Mouse (Mus musculus): ENCODE data around the gene Slc38a4.

The Slc38a4 gene

GRCm38 (mm10) chr15:97015036-97015596 lies 40.6 kb downstream of the Slc38a4 start:
- DNase-seq (ENCODE audit: low spot score in 2 of 2): no peak

GRCm38 (mm10) chr15:97011599-97012372 lies 44.0 kb downstream of the Slc38a4 start:
- no peak for DNase-seq (ENCODE audit: low spot score in 2 of 2)

DNA sequence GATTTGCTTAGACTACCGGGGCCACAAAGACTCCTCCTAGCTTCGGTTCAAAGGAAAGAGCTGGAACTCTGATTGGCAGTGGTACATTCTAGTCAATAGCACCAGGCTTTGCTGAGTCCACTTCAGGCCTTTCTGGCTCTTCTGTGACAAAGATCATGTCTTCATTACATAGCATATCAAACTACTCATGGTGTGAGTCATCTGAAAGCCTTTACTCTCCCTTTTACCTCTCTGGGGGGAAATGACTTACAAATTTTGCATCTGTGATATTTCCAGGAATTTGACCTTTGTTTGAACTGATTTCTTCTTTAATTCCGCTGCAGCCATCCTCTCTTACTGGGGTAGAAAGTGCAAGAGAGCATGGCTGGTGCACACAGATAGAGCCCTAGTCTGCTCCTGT lies 46.5 kb downstream of the Slc38a4 start:
- no peak for DNase-seq (ENCODE audit: low spot score in 2 of 2)

DNA sequence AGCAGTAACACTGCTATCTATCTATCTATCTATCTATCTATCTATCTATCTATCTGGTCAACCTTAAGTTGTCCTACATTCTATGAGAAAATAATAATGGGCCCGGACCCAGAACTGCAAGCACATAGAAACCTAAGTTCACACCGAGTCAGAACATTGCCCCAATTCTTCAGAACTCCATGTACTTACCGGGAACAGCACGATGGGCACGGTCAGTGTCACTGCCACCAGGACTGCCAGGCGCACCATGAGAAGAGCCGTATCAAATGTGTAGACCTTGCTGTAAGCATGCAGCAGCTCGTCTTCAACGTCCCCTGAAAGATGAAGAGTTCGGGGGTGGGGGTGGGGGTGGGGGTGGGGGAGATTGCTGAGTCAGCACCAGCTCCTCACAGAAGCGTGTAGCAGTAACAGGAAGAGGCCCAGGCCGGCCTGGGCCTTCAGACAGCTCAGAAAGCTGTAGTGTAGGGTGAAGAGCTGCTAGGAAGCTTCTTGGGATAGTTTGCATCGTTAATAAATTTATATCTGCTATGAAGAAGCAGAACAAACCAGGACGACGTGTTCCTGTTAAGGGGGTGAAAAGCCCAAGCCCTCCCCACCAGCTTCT lies 50.0 kb downstream of the Slc38a4 start:
- DNase-seq (ENCODE audit: low spot score in 2 of 2): no peak

GRCm38 (mm10) chr15:97004525-97004867 lies 51.3 kb downstream of the Slc38a4 start:
- DNase-seq (ENCODE audit: low spot score in 2 of 2): no peak

DNA sequence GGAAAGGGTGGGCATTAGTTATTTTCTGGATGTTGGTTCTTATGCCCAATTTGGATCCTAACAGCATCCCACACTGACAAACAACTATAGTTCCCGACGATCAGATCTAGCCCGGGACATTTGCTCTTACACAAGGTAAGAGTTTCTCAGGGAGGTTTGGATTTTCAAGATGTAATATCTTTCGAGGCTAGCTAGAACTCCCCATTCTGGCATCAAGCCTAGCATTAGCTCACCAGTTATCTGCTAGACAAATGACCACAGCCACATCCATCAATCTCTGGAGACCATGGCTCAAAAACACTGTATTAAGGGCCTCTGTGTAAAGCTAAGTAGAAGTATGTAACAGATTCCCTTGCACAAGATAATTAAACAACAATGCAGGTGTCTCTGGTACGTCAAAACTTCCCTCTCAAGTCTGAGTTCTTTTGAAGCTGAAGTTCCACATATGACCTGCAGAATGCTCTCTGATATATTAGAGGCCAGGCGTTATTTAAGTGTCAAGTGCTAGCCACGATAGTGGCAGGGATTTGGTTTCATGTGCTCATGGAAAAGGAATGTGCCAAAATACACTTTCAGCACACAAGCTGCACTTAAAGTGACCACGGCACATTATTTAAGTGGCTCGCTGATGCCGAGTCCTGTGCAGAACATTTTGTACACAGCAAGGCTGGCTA lies 51.8 kb downstream of the Slc38a4 start:
- no peak for DNase-seq (ENCODE audit: low spot score in 2 of 2)

DNA sequence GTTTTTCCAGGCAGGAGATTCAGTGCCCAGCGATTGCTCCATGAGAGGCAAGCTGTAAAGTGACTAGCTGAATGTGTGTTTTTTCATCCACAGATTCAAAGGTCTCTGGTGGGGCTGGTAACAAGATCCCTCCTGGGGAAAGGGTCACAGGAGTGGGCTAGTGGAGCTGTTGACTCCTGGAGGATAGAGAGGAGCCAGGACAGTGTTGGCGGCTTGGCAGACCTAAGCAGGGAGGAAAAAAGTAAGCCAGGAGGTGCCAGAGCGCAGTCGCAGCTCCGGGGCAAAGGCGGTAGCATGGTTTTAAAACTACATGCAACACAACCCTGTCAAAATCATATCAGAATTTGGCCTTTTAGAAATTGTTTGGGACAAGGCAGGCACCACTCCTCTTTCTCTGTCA lies 52.6 kb downstream of the Slc38a4 start:
- DNase-seq (ENCODE audit: low spot score in 2 of 2): no peak

DNA sequence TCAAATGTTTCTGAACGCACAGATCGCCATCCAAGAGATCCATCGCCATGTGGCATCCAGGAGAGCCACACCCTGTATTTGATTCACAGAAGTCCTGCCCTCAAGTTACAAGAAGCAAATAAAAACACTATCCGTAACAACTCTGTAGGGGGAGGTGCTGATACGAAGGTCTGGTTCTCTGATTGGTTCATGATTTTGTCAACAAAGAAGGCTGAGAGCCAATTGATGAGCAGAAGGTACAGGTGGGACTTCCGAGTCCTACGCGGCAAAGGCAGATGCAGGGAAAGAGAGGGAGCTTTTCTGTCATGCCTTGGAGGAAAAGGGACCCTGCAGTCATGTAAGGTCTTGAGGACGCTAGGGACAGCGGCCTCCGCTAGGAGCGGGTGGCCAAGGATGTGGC lies 53.0 kb downstream of the Slc38a4 start:
- DNase-seq (ENCODE audit: low spot score in 2 of 2): no peak

- DNase-seq (ENCODE audit: low spot score in 2 of 2): no peak
Measured at GRCm38 (mm10) chr15:97001886-97002285, 53.9 kb downstream of the Slc38a4 start.

DNA sequence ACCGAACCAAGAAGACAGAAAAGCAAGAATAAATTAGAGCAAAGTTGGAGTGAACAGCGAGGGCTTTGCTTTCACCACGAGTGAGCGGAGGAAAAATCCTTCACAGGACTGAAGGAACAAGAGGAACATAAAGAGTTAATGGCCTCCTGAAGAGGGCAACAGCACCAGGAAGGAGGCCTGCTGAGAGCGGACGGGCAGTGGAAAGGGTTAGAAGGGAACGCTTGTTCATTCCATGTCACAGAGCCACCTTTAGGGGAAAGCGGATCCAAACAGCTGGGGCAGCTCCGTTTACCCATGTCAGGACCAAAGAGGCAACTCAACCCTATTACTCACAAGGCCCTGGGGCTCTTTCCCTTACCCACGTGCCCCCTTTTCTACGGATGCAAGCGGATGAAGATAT lies 54.3 kb downstream of the Slc38a4 start:
- no peak for DNase-seq (ENCODE audit: low spot score in 2 of 2)

GRCm38 (mm10) chr15:97000319-97001251 lies 55.2 kb downstream of the Slc38a4 start:
- DNase-seq (ENCODE audit: low spot score in 2 of 2): no peak

GRCm38 (mm10) chr15:96999401-96999800 lies 56.4 kb downstream of the Slc38a4 start:
- DNase-seq (ENCODE audit: low spot score in 2 of 2): no peak

DNA sequence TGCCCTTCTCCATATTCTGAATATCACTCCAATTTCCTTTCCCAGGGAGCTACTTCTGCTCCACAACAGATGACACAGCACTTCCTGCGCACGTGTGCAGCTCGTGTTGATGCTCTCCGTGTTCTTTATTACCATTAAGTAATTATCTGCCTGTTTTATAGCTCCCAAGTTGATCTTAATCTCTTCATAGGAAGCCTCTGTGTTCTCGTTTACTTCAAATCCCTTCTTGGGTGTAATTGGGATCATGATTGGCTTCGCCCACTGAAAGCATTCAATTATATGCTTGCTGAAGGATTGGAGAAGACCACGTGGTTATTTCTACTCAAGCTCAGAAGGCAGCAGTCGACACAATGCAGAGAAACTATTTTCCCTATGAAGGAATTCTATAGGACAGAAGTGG lies 70.1 kb downstream of the Slc38a4 start:
- no peak for DNase-seq (ENCODE audit: low spot score in 2 of 2)

GRCm38 (mm10) chr15:96983581-96984330 lies 72.0 kb downstream of the Slc38a4 start:
- DNase-seq (ENCODE audit: low spot score in 2 of 2): no peak

GRCm38 (mm10) chr15:96975125-96975524 lies 80.6 kb downstream of the Slc38a4 start:
- DNase-seq (ENCODE audit: low spot score in 2 of 2): no peak

DNA sequence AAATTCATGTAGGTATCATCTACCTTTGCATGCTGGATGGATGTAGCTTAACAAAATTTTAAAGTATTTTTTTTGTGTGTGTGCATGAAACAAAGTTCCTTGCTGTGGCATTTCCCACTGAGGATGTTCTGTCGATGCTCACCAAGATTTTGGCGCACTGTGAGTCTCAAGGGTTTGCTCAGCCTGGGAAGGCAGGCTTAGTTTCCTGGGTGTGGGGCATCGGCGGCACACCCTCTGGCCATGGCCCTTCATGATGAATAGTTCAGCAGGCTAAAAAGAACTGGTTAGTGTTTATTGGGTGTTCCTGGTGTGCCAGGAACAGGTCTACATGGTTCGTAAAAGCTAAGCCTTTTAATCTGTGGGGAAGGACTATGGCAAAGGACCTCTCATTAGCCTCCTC lies 81.6 kb downstream of the Slc38a4 start:
- DNase-seq (ENCODE audit: low spot score in 2 of 2): no peak

- DNase-seq (ENCODE audit: low spot score in 2 of 2): no peak
Measured at GRCm38 (mm10) chr15:96973370-96973769, 82.4 kb downstream of the Slc38a4 start.

- DNase-seq (ENCODE audit: low spot score in 2 of 2): no peak
Measured at GRCm38 (mm10) chr15:96972706-96973274, 83.0 kb downstream of the Slc38a4 start.

DNA sequence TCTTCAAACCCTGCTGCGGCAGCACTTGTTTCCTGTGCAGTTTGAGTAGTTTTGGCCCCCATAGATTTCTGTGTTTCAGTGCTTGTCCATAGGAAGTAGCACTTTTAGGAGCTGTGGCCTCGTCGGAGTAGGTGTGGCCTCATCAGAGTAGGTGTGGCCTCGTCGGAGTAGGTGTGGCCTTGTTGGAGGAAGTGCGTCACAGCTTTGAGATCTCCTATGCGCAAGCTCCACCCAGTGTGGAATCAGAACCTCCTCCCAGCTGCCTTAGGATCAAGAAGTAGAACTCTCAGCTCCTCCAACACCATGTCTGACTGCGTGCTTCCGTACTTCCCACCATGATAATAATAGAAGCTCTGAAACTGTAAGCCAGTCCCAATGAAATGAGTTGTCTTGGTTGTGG lies 83.8 kb downstream of the Slc38a4 start:
- DNase-seq (ENCODE audit: low spot score in 2 of 2): no peak

DNA sequence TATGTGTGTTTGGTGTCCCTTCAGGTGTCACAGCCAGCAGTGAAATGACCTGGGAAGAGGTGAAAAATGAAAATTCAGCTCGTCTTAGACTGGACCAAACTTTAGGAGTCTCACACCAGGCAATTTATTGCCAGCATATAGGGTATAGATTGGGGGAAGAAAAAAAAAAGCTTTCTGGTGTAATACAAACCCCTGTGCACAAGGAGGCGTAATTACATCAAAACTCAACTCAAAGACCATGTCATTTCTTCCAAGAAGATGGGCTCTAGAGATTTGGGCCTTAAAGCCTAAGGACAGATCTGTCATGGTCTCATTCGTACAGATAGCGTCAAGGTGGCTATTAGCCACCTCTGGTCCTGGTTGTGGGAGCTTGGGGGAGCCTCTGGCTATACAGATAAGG lies 86.0 kb downstream of the Slc38a4 start:
- no peak for DNase-seq (ENCODE audit: low spot score in 2 of 2)

DNA sequence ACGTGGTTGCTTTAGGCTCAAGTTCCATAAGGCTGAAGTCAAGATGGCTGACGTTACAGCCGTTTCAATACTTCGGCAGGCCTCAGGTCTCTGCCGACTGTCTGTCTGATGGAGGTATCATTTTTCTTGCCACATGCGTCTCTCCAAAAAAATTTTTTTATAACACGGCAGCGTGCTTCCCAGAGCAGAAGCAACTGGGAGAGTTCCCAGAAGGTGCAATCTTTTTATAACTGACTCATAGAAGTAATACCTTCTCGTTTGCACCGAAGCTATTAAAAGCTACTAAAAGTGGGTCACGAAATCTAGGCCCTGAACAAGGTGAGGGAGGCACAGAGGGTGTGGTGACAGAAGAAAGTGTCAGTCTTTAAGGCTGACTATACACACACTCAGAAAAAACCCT lies 87.0 kb downstream of the Slc38a4 start:
- DNase-seq (ENCODE audit: low spot score in 2 of 2): no peak
